Mouse (Mus musculus) MN1 (cell line): ENCODE measurements around the gene Ect2l.
"Not testable (repeated sequence)": the region's sequence is repeated elsewhere in the genome, so short reads cannot be mapped to it uniquely, and the experiment has no call there.

Source experiments
- DNase-seq: peaks from one replicate; pipeline ENCODE4 v3.0.0-alpha.2; 2016; ENCODE audit warnings: low spot score

The Ect2l gene

DNA sequence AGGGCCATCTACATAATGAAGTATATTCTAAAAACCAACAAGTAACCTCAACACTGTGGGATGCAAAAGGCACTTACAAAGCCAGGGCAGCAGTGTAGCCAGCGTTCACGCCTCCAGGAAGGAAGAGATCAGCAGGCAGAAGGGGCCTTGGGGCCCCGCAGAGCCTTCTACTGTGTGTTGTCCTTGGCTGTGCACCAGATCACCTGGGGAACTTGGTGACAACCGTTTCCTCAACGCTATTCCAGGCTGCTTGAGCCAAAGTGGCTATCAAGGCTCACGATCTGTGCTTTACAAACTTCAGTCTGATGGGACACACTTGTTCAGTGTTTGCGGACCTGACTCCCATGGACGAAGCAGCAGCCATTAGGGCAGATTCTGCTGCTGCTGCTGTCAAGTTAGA lies 19.0 kb downstream of the Ect2l start:
- no peak for DNase-seq

DNA sequence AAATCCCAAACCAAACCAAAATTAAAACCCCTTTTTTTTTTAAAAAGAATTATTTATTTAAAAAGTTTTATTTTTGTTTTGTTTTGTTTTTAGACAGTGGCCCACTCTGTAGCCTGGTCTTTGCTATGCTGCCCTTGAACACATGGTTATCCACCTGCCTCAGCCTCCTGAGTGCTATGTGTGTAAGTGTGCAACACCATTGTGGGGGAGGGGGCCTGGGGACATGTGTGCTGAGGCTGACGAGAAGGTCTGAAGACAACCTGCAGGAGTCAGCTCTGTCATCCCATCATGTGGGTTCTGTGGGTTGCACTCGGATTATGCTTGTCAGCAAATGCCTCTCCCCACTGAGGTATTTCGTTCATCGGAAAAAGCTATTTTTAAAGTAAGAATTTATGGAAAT lies 21.2 kb downstream of the Ect2l start:
- no peak for DNase-seq

DNA sequence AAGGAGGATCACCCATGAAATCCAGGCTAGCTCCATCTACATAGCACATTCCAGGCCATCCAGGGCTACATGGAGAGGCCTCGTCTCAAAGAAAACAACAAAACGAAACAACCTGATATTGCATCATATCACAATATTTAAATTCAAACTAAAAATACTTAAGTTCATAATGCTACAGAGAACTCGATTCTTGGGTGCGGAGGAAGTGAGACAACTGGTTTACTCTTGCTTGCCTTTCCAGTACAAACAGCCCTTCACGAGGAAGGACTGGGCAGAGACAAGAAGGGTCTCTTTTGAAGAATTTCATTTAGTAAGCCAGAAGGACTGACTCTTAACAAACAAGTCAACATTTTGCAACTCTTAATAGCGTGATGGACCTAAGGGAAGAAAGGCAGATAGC lies 22.1 kb downstream of the Ect2l start:
- DNase-seq: no peak

DNA sequence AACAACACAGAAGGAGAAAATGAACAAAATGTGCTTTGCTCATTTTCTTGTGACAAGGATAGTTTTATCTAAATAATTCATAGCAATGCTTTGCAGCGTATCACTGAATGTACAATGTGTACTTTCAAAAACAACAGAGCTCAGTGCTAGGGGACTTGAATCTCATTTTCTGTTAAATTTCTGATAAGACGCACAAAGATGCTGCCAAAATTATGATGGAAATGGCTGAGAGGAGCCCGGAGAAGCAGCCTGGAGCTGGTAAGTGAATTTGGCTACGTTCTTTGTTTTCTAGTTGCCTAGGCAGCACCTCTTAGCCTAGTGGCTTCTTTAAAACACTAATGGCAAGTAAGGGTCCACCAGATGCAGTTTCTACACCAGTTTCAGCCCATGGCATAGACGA lies 28.4 kb downstream of the Ect2l start:
- peak; percentile 46 for DNase-seq

DNA sequence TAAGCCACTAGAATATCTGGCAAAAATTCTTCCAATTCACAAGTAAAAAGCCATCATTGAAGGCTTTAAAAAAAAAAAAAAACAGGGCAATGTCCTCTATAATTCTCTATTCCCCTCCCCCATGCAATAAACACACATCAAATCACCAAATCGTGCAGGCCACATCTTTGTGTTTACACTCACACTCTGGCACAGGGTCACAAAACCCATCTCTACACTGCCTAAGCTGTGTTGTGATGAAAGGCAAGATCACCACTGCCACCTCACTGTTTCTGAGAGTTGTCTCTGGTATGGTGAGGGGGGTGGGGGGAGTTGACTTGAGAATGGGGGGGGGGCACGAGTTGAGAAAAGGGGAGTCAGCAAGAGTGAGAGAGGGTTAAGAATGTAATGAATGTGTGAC lies 33.4 kb downstream of the Ect2l start:
- DNase-seq: no peak

DNA sequence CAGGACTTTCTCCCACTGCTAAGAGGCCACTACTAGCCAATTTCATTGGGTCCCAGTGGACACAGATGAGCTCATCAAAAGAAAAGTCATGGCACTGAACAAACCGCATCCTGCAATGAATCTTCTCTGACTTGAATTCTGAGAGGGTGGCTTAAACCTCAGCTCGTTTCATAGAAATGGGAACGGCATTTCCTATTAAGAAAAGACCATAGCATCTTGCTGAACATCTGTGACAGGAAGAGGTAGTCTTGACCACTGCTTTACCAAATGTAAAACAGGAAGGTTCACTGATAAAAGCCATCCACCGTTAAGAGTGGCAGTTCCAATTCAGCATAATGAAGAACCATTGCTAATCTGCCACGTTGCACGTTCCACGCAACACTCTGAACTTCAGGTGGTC lies 34.0 kb downstream of the Ect2l start:
- DNase-seq: no peak

DNA sequence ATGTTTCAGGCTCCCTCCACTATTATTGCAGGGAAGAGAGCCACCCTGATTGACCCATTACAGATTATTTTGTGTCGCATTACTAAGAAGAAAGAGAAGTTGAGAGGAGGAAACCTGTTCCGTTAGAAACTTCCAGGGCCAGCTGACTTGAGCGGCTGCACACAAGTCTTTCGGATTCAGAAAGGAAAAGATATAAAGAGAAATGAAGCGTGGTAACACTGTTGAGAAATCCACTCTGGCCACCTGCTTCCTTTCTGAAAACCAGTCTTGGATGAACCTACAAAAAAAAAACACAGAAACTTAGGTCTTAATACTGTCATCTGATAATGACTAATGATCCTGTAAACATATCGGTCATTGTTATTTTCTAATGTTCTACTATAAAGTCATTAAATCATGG lies 35.6 kb downstream of the Ect2l start:
- DNase-seq: no peak

DNA sequence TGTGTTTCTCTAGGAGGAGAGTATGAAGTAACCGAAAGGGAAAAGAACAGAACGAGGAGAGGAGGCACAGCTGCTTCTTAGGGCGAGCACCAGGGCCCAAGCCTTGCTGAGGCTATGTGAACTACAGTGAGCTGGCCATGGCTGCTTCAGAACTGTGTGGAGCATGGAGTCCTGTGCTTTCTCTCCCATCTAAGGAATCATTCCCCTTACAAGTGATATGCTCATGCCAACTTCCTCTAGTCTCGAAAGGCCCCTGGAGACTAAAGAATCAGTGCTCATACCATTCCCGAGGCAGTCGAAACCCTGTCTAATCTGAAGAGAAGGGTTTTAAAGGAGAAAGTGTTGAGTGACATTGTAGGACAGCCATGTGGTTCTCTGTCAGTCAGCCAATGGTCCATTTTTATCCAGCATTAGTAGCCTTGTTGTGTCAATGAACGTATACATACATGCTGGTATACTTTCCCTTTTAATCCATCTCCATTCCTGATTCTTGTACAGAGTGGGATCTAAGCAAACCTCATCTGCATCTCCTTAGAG lies 48.2 kb downstream of the Ect2l start:
- DNase-seq: no peak

DNA sequence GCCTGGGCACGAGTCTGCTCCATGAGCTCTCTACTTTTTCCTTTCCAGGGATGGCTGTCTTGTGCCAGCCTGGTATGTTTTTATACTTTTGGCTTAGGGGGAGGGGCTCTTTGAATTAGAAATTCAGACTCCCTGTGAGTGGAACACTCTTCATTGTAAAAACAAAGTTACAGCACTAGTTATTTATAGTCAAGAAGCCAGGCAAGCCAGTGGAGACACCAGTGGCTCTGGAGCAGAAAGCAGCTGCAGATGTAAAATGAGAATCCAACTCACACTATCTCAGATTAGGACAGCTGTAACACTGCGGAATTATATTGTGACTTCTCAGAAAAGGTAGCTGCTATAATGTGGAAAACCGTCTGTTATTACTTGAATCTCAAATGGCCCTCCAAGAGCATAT lies 63.5 kb downstream of the Ect2l start:
- no peak for DNase-seq

DNA sequence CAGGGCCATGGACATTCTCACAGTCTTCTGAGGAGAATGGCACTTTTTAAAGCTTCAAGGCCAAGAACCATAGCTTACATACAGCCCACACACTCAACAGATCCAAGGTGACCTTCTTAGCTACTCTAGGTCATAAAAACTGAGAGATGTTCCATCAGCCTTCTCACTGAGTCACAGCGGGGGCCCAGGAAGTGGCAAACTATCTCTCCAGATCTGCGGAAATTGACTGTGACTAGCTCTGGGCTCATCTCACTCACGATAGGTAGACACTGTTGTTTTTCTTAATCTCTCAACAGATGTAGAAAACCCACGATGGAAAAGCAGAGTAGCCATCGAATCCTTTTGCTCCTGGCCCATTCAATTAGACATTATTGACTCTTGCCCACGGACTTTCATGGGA lies 68.5 kb downstream of the Ect2l start:
- DNase-seq: no peak

DNA sequence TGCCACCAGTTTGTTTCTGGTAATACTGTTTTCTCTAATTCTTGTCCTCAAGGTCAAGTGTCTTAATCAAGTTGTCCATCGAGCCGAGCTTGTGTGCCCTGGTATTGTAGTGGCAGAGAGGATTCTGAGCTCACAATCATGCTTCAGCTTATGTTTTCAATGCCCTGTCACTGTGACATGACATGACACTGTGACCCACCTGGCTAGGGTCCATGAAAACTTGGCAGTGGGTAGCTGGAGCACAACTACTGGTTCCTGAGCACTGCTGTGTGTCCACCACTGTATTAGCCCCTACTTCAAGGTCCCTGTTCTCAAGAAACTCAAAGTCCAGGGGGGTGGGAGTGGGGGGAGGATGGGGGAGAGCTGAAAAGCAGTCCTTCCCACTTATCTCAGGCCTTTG lies 69.3 kb downstream of the Ect2l start:
- no peak for DNase-seq

DNA sequence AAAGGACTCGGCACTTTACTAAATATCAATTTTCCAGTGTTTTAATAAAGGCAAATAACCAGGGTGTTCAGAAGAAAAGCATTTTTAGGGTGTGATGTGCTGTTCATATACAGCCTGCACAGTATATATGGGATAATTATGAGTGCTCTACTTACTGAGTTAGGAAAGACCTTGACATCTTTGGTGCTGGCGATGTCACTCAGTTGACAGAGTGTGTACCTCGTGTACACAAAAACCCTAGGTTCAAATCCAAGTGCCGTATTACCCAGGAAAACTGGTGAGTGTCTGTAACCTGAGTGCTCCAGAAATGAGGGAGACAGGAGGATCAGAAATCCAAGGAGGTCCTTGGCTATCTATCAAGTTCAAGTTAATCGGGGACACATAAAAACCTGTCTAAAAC lies 71.1 kb downstream of the Ect2l start:
- no peak for DNase-seq

DNA sequence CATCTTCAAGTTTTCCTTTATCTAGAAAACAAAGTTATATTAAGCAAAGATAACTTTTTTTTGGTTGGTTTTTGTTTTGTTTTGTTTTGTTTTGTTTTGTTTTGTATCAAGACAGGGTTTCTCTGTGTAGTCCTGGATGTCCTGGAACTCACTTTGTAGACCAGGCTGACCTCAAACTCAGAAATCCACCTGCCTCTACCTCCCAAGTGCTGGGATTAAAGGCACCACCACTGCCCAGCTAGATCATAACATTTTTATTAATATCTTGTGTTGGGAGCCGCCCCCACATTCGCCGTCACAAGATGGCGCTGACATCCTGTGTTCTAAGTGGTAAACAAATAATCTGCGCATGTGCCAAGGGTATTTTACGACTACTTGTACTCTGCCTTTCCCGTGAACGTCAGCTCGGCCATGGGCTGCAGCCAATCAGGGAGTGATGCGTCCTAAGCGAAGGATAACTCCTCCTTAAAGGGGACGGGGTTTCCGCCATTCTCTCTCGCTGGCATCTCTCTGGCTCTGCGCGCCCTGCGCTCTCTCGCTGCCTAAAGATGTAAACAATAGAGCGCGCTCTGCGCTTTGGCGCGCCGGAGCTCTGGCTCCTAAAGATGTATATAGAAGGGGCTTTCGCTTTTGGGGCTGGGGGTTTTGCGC lies 71.7 kb downstream of the Ect2l start:
- not testable (repeated sequence) for DNase-seq

DNA sequence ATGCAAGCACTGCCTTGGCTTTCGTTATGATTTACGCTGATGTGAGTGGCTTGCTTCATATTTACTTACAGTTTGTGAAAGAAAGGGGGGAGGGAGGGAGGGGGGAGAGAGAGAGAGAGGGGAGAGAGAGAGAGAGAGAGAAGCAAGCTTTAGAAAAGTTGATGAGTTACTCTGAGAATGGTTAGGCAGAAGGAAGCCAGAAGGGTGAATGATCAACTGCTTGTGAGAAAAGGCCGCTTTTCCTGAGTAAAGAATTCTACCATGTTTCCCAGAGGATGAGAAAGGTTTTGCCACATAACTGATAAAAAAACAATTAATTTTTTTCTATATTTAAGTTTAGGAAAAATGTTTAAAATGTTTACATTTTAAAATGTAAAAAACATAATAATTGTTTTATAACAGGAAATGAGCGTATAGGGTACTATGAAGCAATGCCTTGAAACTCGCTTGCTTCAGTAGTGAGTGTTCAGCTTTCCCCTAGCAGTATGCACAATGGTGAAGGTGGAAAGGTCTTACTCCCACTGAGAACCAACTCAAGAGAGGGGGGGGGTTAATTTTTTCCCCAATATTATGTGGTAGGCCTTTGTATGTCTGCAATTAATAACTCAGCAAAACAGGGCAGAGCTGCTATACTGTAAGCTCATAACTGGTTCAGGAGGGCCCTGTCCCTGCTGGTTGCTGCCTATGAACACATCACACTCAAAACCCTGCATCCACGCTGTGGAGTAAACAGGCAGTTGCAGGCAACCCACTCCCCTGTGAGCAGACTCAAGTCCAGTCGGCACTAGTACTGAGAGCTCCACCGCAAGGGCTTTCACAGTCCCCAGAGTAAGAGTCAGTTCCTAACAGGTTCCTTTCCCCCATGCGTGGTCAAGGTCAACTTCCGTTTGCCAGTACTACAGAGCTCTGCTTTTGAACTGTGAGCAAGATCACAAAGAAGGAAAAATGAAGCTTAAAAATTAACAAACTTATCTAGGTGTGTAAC lies 78.7 kb downstream of the Ect2l start:
- no peak for DNase-seq

DNA sequence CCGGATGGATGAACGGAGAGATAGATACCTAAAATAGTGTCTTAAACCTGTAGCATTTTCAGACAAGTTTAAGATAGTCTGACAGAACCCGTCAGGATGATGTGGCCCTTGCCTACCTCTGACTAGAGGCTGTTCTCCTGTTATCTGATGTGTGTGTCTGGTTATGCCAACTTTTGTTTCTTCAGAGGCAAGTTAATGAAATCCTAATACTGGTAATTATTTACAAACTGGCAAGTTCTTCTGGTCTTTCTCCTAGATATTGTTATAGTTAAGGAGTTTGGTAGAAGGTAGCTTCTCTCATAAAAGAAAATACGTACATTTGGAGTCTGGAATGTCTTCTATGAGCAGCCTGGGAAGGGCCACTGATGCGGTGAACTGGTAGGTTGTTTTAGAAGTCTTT lies 80.4 kb downstream of the Ect2l start:
- DNase-seq: no peak

DNA sequence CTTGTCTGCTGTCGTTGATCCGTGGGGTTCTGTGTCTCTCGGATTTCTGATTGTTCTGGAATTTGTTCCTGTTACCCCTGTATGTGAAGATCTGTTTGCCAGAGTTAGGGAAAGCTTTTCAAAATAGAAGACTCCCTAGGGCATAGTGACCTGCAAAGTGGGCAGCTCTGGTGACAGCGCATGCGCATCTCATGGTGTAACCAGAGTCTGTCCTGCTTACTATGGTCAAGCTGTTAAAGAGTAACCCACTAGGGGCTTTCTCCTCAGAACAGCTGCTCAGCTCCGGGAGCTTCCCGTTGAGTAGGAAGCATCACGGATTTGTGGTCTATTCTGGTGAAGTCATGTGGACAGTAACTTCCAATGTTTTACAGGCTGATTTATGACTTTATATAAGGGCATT lies 92.4 kb downstream of the Ect2l start:
- no peak for DNase-seq

DNA sequence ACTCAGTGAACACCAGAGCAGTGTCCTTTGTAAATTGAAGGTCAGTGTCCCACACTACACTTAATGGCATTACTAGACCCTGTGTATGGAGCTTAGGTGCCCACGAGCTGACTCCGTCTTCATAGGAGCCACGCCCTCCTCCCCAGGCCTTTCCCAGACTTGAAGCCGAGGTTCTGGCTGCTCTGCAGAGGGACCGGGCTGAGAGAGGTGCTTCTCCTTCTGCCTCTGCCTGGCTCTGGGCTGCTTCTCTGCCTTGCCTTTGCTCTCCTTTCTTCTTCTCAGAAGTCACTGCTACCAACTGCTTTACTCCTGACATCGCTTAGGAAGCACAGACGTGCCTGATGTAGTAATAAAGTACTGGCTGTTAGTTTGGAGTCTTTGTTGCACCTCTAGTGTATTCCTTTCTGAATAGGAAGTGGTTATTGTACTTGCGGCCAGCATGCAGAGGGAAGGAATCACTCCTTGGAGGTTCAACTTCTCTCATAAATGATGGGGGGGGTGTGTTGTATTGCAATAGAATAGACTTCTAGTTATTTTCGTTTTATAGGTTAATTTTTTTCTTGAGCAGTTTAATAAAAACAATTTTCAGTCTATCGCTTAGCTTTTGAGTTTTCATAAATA lies 97.1 kb downstream of the Ect2l start:
- no peak for DNase-seq

DNA sequence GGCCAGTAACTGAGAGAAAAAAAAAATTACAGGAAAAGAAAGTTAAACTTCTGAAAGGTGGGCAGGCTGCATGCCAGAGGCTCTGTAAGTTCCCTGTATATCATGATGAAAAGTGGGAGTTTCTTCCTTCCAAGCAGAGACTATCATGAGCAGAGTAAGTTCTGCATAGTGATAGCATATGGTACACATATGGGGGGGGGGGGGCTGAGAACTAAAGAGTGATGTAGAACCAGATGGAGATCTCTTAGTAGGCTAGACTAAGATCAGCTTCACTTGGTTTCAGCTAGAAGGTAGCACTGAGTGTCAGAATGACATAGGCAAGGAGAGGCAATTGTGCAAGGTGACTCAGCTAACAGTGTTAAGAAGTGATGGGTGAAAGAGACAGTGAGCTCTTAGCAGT lies 99.8 kb downstream of the Ect2l start:
- DNase-seq: no peak

DNA sequence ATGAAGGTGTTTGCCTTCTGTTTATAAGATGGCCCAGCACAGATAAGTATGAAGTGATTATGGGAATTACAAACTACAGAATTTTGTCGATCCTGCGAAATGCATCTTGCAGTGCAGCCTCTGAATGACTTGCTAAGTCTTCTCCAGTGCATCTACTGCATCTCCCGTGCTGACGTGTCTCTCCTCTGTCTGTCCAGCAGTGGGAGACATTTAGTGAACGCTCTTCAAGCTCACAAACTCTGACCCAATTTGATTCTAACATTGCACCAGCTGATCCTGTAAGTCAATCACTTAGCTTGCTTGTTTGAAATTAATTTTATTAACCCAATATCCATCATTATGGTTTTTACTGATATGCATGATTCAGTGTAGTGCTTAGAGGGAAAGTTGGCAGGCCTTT lies 103.2 kb downstream of the Ect2l start:
- DNase-seq: peak; percentile 47

DNA sequence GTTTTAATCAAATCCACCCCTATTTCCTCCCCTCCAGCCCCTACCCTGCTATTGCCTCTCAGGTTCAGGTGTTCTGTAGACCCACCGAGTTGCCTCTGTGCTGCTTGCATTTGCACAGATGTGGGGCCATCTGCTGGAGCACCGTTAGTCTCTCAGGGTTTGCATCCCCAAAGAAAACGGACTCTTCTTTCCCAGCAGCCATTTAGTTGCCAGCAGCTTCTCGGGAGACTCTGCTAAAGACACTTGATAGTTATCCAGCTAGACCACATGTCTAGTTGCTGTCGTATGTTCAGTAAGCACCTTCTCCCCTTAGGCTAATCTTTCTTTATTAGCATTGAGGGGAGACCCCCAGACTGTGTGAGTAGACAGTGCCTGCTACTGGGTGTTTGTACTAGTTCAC lies 108.5 kb downstream of the Ect2l start:
- DNase-seq: no peak

DNA sequence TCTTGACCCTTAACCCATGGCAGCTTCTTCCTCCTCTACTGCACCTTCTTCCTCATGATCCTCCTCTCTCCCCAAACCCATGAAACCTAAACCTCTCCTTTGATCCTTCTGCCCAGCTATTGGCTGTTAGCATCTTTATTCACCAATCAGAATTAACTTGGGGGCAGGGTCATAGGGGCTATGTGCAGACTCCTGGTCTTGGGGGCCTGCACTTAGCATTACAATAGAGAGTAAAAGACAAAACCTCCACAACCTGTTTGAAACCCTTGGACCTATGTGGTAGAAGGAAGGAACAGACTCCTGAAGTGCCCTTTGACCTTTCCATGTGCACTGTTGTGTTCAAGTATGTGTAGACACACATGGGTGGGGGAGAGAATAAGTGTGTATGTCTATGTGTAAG lies 120.0 kb downstream of the Ect2l start:
- DNase-seq: no peak

DNA sequence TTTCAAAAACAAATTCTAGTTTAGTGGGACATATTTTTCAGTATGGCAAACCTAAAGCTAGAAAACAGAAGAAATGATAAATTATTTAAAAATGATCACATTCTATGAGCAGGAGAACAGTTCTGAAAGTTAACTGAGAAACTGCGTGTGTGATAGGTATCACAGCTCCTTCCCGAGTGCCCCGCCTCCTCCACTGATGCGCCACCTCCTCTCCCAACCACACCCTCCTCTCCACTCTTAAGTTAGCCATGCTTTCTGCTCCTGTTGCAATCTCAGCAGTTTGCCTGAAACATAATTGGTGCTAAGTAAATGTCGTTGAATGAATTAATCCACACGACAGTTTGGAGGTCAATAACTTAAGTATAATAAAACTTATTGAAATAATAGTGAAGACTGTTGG lies 127.9 kb downstream of the Ect2l start:
- no peak for DNase-seq

DNA sequence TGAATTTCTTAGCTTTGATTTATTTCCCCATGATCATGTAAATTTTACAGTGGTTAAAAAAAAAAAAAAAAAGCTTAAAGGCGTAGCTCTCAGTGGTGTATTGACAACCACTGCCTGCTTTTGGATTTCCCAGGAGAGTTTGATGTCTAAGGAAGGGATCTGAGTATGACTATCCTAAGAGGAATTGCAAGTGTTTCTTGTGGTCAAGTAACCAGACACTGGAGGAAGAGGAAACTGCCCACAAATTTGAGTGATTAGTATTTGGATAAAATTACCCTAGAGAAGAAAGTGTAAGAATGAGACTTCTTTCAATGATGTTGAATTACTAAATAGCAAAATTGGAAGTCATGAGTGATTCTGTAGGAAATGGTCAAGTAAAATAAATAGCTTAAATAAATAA lies 129.2 kb downstream of the Ect2l start:
- peak; percentile 32 for DNase-seq
